Mouse (Mus musculus) layer of hippocampus, adult 18-20 months (tissue): ENCODE measurements around the gene Tspan17. TPM values are rescaled to one million over a fixed set of nuclear protein-coding genes. Genes with fewer than 3 reads are reported as not detected.

Source experiments
- DNase-seq, 2 experiments: peaks; one replicate each; pipeline ENCODE4 v3.0.0; 2022; ENCODE audit warnings: low spot score in 2 of 2
- total RNA-seq, 2 experiments: library from RNA; stranded (reverse); gene quantifications; 2 replicates each; pipeline ENCODE4 v1.2.3; 2021

Gene Tspan17
- total RNA-seq, 2 experiments from 2014 or later, result 75.8 to 78.0 TPM

GRCm38 (mm10) chr13:54805134-54805838 is 16.1 kb downstream of the Tspan17 start:
- DNase-seq, result peak; percentile 66 to 81

DNA sequence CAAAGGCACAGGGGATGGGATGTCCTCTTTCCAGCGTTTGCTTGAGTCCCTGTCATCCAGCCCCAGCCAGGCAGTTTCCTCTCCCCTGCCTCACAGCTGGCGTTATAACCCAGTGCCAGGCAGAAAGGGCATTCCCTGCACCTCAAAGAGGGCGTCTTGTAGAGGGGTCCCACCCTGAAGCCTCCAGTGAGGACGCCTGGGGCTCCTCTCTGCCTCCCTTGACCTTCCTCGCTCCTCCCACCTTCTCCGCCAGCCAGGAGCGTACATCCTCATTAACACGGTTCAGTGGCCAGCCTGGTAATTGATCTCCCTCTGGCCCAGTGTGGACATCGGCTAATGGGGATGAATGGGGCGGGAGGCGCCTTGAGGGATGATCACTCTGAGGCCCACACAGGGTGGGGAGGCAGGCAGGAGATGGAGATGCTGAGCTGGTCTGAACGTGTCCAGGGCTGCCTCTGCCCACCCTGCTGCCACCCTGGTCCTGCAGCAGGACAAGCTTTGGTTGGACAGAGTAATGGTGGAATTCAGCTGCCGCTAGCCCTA is 17.3 kb downstream of the Tspan17 start:
- DNase-seq, result no peak

DNA sequence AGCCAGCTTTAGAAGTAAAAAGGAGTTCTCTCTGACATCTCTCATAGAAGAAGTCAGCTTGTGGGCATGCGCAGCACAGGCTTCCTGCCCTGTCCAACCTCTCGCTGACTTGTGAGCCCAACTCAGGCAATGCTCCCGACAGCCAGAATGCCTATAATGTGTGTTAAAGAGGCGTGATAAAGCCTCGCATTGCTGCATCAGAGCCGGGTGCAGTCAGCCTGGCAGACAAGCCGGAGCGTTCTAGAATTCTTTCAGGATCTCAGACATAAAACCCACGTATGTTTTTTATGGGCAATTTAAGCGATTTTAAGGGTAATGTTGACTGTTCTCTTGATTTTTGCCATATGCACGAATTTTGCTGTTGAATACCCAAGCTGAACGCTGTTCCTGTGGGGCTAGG is 18.9 kb downstream of the Tspan17 start:
- DNase-seq, result peak in 1 of 2 experiments; percentile 41

DNA sequence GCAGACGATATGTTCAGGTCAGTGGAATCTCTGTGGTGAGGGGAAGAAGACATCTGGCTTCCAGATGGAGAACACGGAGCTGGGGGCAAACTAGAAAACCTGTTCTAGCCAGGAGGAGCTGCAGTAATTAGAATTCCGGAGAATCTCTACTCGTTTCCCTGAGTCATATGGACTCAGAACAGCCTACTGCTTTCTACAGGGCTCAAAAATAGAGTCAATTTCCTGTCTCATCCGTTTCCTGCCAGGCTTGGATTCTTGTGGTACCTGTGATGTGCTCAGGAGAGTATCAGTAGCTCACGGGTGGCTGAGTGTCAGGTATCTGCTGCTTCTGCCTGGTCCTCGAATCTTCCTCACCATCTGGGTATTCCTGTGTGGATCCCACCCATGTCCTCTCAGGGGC is 22.3 kb downstream of the Tspan17 start:
- peak in 1 of 2 experiments; percentile 24 for DNase-seq

DNA sequence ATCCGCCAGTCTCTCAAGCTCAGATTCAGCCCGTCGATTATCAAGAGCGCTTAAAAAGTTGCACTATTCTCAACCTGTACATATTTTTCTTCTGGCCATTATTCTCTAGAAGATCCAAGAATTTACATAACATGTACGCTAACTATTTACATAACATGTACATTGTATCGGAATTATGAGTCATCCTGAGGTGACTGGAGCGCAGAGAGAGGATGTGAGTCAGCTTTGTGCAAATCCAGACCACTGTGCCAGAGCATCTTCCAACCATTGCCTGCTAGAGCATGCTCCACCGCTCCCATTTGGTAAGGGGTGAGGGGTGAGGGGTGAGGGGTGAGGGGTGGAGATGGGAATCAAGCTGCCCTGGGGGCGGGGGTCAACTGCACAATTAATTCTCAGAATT is 24.2 kb downstream of the Tspan17 start:
- DNase-seq, result no peak

DNA sequence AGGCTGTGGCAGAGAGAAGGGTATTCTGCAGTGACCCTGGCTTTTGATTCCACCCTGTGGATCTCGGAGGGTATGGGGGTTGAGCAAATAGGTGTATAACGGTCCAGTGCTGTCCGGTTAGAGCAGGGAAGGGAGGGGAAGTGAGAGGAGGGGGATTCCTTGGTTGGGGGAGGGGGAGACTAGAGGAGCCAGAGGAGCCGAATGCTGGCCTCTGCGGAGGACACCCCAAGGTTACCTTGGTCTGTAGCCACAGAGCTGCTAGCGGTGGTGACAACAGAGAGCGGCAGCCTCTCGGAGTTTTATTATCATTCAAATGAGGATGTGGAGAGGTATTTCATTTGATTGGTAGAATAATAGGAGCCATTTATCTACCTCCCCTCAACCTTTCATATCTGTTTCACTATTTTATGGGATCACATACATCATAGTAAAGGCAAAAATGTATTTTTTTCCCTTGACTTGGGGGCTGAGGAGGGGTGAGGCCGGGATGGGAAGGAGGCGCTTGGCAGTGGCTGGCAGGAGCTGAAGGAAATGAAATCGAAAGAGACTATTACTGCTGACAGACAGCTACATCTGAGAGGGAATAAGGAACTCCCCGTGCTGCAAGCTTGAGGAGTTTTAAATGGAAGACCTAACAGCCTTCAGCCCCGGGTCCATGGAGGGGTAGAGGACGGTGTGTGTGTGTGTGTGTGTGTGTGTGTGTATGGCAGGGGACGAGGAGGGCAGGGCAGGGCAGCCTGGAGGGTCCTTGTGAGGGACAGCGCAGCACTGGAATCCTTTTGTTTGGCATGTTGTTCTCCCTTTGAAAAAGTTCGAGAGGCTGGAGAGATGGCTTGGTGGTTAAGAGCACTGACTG is 29.4 kb downstream of the Tspan17 start:
- DNase-seq, result no peak

DNA sequence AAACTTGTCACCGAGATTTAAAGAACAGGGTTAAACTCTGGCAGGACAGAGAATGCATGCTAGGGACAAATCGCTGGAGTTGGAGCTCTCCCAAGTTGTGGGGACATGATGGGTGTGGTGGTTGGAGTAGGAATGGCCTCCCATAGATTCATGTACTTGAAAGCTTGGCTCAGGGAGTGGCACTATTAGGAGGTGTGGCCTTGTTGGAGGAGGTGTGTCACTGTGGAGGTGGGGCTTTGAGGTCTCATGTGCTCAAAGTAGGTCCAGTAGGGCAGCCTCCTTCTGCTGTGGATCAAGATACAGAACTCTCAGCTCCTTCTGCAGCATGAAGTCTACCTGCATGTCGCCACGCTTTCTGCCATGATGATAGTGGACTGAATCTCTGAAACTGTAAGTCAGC is 31.9 kb downstream of the Tspan17 start:
- no peak for DNase-seq

DNA sequence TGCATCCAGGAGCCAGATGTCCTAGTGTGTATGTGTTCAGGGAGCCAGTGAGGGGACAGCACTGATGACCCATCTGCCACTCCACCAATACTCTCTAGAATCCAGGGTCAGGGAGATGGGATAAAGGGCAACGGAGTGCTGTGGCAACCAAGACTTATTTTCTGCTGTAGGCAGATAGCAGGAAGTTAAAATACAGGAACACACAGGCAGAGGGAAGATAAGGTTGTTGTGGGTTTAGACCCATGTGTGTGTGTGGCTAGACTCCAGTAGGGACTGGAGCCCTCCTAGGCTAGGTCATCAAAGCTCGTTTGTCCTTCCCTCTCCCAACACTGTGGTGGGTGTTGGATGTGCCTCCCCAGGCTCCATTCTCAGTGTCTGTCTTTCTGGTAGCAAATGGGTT is 32.8 kb downstream of the Tspan17 start:
- DNase-seq, result no peak

GRCm38 (mm10) chr13:54824111-54824931 is 35.1 kb downstream of the Tspan17 start:
- DNase-seq, result no peak

- DNase-seq, result no peak
Observed at GRCm38 (mm10) chr13:54827992-54828391, 38.8 kb downstream of the Tspan17 start.

- DNase-seq, result no peak
Observed at GRCm38 (mm10) chr13:54828508-54828907, 39.3 kb downstream of the Tspan17 start.

DNA sequence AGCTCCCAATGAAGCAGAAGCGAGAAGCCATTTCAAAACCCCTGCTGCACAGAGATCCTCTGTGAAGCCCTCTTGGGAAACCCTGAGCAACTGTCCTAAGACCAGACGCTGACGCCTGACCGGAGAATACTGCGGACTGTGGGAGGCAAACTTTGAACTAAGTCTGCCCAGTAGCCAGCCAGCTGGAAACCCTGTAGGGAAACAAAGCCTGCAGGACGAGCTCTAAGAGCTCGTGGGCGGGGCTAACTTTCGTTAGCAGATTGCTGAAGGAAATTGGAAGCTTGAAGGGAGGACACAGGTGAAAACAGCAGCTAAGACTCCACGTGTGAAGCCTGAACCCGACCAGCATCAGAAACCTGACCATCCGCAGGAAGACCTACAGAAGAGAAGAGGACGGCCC is 40.3 kb downstream of the Tspan17 start:
- DNase-seq, result no peak

- DNase-seq, result no peak
Observed at GRCm38 (mm10) chr13:54836351-54837030, 47.3 kb downstream of the Tspan17 start.

DNA sequence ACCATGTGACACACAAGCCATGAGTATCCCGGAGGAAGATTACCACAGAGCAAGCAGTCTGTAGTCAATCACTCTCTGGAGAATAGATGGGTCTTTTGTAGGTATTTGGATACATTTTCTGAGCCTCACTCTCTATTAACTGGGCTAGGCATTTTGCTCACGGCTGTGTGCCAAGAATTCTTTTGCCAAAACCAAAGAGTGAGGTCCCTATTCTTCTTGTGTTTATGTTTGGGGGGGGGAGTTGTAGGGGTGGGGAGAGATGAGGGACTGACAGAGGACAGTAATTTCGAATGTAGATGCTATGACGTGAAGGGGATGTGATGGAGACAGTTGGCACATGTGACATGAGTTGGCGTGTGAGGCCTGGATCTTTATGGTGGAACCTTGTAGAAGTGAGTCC is 47.9 kb downstream of the Tspan17 start:
- no peak for DNase-seq

DNA sequence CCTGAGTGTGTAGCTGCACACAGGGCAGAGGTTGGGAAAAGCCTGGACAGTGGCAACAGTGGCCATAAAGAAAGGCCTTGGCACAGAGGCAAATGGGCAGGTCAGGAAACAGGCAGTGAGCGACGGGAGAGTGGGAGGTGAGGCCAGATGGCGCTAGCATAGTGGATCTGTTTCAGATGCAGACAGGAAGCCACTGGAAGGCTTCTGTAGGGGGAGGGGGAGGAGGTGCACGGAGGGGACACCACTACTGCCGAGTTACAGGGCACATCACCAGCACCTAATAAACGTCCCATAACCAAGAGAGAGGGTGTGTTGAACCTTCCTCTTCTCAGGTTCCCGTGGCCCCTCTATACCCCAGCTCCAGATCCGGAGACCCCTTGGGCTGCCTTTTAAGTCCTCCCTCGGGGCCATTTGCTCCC is 48.3 kb downstream of the Tspan17 start:
- DNase-seq, result peak; percentile 52 to 85

- DNase-seq, result peak in 1 of 2 experiments; percentile 38
Observed at GRCm38 (mm10) chr13:54838540-54838939, 49.4 kb downstream of the Tspan17 start.

DNA sequence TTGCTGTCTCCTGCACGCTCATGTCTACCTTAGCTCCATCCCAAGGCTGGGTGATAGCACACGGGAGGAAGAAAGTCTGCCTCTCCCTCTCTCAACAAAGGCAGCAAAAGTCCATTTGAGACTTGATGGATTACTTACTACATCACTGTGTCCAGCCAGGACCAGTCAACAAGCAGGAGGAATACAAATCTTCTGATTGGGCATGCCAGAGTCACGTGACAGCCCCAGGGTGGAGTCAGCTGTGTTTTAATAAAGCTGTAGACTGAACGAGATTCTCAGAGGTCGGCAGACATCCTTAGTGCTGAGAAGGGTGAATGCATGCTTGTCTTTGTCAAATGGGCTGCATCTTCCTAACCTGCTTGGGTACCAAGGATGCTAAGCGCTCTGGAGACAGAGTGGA is 50.0 kb downstream of the Tspan17 start:
- no peak for DNase-seq

GRCm38 (mm10) chr13:54844579-54844978 is 55.4 kb downstream of the Tspan17 start:
- no peak for DNase-seq
